Mouse (Mus musculus) embryonic stem cell, embryonic (primary cell): Measurements from ENCODE around the gene Cggbp1.

Source experiments
- CTCF ChIA-PET, 4 experiments: fragments of 300-600 bp in 2 of 4; fragments of 350-600 bp in 2 of 4; sonication (Branson Sonifier 250); formaldehyde crosslinking; loops; one replicate each; lab custom pipeline; 2022; ENCODE audit warnings: inconsistent platforms in 2 of 4; lab: Charles Lee
- POLR2A ChIA-PET, 4 experiments: fragments of 300-600 bp in 2 of 4; fragments of 350-600 bp in 2 of 4; sonication (Branson Sonifier 250); formaldehyde crosslinking; loops; one replicate each; lab custom pipeline; 2022; ENCODE audit warnings: antibody characterized with exemption in 4 of 4, inconsistent platforms in 1 of 4; lab: Charles Lee

The Cggbp1 gene

GRCm38 (mm10) chr16:64883896-64884295 is 32.1 kb downstream of the Cggbp1 start:
- ChIA-PET POLR2A (interaction anchor here (0.7 to 3.8 kb wide), 15 partner anchors 10 to 113 kb away, joined by 3 to 70 read pairs (median 14); partner anchors contain the start of genes Cggbp1 (in 3 of the 4), Zfp654 (in 3 of the 4) and 4930453N24Rik (in 1 of the 4)), CTCF (interaction anchor here in 1 of 4 experiments (0.5 kb wide), 1 partner anchor 172 kb away, joined by 4 read pairs; no protein-coding TSS in a partner anchor)

DNA sequence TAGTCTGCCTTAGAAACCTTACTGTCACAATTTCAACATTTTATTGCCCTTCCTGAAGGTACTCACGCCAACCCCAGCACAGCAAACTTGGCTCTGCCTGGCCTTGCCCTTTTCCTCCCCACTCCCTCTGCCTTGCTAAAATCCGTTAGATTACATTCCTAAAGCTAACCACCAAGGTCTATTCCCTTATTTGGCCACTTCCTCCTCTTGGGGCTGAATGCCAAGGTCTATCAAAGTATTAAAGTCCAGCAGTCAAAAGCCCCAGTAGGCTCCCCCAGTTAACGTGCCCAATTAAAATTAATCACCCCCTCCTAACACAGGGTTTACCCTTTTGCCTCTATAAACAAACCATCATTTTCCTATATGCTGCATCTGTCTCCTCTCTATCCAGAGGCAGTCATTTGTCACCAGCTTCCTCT is 32.6 kb downstream of the Cggbp1 start:
- POLR2A ChIA-PET = interaction anchor here (0.5 to 3.8 kb wide), 30 partner anchors 8 to 1024 kb away, joined by 3 to 70 read pairs (median 9); partner anchors contain the start of genes Cggbp1 (in 4 of the 4), Zfp654 (in 4 of the 4) and 4930453N24Rik (in 2 of the 4)
- CTCF ChIA-PET = interaction anchor here in 3 of 4 experiments (0.6 to 1.1 kb wide), 4 partner anchors 11 to 39 kb away, joined by 3 to 14 read pairs (median 4); no protein-coding TSS in a partner anchor

DNA sequence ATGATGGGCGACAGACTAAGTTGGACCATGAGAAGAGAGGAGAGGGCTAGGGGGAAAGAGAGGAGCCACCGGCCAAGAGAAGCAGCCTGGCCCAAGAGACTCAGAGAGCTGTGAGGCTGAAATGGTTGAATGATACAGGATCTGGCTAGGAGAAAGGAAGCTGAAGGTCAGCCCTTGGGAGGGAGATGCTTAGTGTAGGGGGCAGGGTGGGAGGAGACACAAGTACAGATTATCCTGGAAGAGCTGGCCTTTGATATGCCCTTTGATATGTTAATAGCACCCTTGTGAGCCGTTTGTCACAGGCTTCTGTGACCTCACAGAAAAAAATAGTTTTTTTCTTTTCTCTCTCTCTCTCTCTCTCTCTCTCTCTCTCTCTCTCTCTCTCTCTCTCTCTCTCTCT is 33.3 kb downstream of the Cggbp1 start:
- POLR2A ChIA-PET = interaction anchor here (0.5 to 3.8 kb wide), 40 partner anchors 8 to 1253 kb away, joined by 3 to 70 read pairs (median 7); partner anchors contain the start of genes Cggbp1 (in 4 of the 4), Zfp654 (in 4 of the 4), 4930453N24Rik (in 2 of the 4) and Htr1f (in 1 of the 4)
- CTCF ChIA-PET = interaction anchor here in 3 of 4 experiments (1.0 to 1.1 kb wide), 3 partner anchors 12 to 39 kb away, joined by 3 to 5 read pairs (median 3); no protein-coding TSS in a partner anchor

GRCm38 (mm10) chr16:64885547-64885946 is 33.8 kb downstream of the Cggbp1 start:
- ChIA-PET CTCF (interaction anchor here in 3 of 4 experiments (1.0 to 1.1 kb wide), 3 partner anchors 12 to 40 kb away, joined by 3 to 5 read pairs (median 3); no protein-coding TSS in a partner anchor), POLR2A (interaction anchor here (0.5 to 3.8 kb wide), 38 partner anchors 9 to 1253 kb away, joined by 3 to 70 read pairs (median 7); partner anchors contain the start of genes Cggbp1 (in 4 of the 4), Zfp654 (in 4 of the 4), 4930453N24Rik (in 2 of the 4) and Htr1f (in 1 of the 4))

GRCm38 (mm10) chr16:64889496-64889895 is 37.7 kb downstream of the Cggbp1 start:
- ChIA-PET POLR2A (interaction anchor here in 1 of 4 experiments (0.9 to 2.2 kb wide), 4 partner anchors 13 to 35 kb away, joined by 3 to 9 read pairs (median 4); no protein-coding TSS in a partner anchor), CTCF (interaction anchor here in 1 of 4 experiments (1.4 kb wide), 1 partner anchor 9 kb away, joined by 4 read pairs; no protein-coding TSS in a partner anchor)

- POLR2A ChIA-PET = interaction anchor here in 3 of 4 experiments (0.9 to 2.0 kb wide), 9 partner anchors 11 to 149 kb away, joined by 3 to 12 read pairs (median 5); partner anchors contain the start of genes Zfp654 (in 2 of the 3) and Cggbp1 (in 1 of the 3)
- CTCF ChIA-PET = interaction anchor here (0.8 to 1.4 kb wide), 9 partner anchors 10 to 148 kb away, joined by 3 to 17 read pairs (median 4); no protein-coding TSS in a partner anchor
These were observed 47.3 kb downstream of the Cggbp1 start for GRCm38 (mm10) chr16:64899084-64899483.

- ChIA-PET CTCF (no interaction called here), POLR2A (interaction anchor here in 2 of 4 experiments (0.7 to 1.0 kb wide), 2 partner anchors 52 to 56 kb away, joined by 3 to 4 read pairs; partner anchors contain the start of gene Cggbp1 (in 1 of the 2))
These were observed 51.5 kb downstream of the Cggbp1 start for GRCm38 (mm10) chr16:64903328-64903727.

DNA sequence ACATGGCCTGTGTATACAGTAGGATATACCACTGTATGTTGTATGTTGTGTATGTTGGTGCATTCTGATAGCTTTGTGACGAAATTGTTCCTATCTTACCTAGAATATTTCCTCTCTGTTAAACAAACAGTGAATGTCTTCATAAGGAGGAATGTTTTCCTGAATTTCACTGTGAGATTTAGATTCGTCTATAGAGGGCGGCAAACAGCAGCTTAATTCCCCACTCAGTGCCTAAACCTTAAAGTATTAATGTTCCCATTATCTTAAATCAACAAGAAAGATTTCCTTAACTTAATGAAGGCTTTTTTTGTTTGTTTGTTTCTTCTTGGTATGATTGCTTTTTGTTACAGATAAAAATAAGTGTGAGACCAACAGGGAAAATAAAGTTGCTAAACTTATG is 55.3 kb downstream of the Cggbp1 start:
- ChIA-PET POLR2A (interaction anchor here in 2 of 4 experiments (0.6 kb wide), 2 partner anchors 19 to 140 kb away, joined by 3 read pairs; no protein-coding TSS in a partner anchor), CTCF (interaction anchor here in 3 of 4 experiments (0.6 to 1.2 kb wide), 5 partner anchors 13 to 565 kb away, joined by 3 to 5 read pairs (median 3); no protein-coding TSS in a partner anchor)

- POLR2A ChIA-PET = interaction anchor here in 2 of 4 experiments (0.6 to 1.2 kb wide), 2 partner anchors 58 to 151 kb away, joined by 3 to 4 read pairs; no protein-coding TSS in a partner anchor
- CTCF ChIA-PET = no interaction called here
These were observed 57.0 kb downstream of the Cggbp1 start for GRCm38 (mm10) chr16:64908747-64909146.
